Mouse (Mus musculus) MEL (cell line): Measurements from ENCODE around the gene Kcne3. TPM values are rescaled to one million over a fixed set of nuclear protein-coding genes. Genes with fewer than 3 reads are reported as not detected.

Experiments
- DNase-seq: peaks from one replicate; pipeline ENCODE4 v3.0.0; 2011; ENCODE audit warnings: low read depth, low spot score
- H3K27ac ChIP-seq: 2 replicates; pipeline ENCODE4 v1.5.1; 2012; ENCODE audit warnings: low read depth, mild to moderate bottlenecking, control low read depth, low read length, moderate library complexity; ENCODE audit not compliant: control insufficient read depth
- H3K27me3 ChIP-seq, 2 experiments: fragments of 150-350 bp in 1 of 2; sonication (generic) in 1 of 2; 2 replicates each; pipeline ENCODE4 v1.6.1; 2012; ENCODE audit warnings: low read length in 2 of 2, mild to moderate bottlenecking in 2 of 2, improper control_type of control experiment in 1 of 2, moderate library complexity in 1 of 2; ENCODE audit not compliant: insufficient read depth in 2 of 2, control insufficient read depth in 1 of 2
- H3K36me3 ChIP-seq, 2 experiments: 2 replicates each; pipeline ENCODE4 v1.6.1; 2012 to 2014; ENCODE audit warnings: low read length in 2 of 2, improper control_type of control experiment in 1 of 2, inconsistent platforms in 1 of 2, mild to moderate bottlenecking in 1 of 2; ENCODE audit not compliant: insufficient read depth in 2 of 2, control insufficient read depth in 1 of 2
- H3K4me1 ChIP-seq, 2 experiments: fragments of 150-350 bp in 1 of 2; sonication (generic) in 1 of 2; 2 replicates each; pipeline ENCODE4 v1.6.1; 2012; ENCODE audit warnings: low read length in 2 of 2, improper control_type of control experiment in 1 of 2, mild to moderate bottlenecking in 1 of 2; ENCODE audit not compliant: insufficient read depth in 2 of 2, control insufficient read depth in 1 of 2
- H3K4me3 ChIP-seq, 2 experiments: fragments of 150-350 bp in 1 of 2; sonication (generic) in 1 of 2; 2 replicates each; pipeline ENCODE4 v1.5.1; 2012; ENCODE audit warnings: low read depth in 2 of 2, low read length in 2 of 2, mild to moderate bottlenecking in 2 of 2, moderate library complexity in 2 of 2, control low read depth in 1 of 2, improper control_type of control experiment in 1 of 2; ENCODE audit not compliant: control insufficient read depth in 1 of 2, insufficient read depth in 1 of 2
- H3K79me2 ChIP-seq: 2 replicates; pipeline ENCODE4 v1.6.1; 2012; ENCODE audit warnings: mild to moderate bottlenecking, low read length, moderate library complexity; ENCODE audit not compliant: control insufficient read depth, poor library complexity, insufficient read depth
- H3K9ac ChIP-seq: 2 replicates; pipeline ENCODE4 v1.6.1; 2012; ENCODE audit warnings: low read depth, mild to moderate bottlenecking, control low read depth, low read length, moderate library complexity; ENCODE audit not compliant: control insufficient read depth, poor library complexity, severe bottlenecking
- H3K9me3 ChIP-seq: fragments of 150-350 bp; sonication (generic); replicated peaks from 2 replicates; pipeline ENCODE4 v1.6.1; 2012; ENCODE audit warnings: mild to moderate bottlenecking, low read length, improper control_type of control experiment, moderate library complexity; ENCODE audit not compliant: insufficient read depth
- E2F4 ChIP-seq: IDR thresholded peaks from 2 replicates; pipeline ENCODE4 v1.6.1; 2011; ENCODE audit warnings: low read depth, low read length, improper control_type of control experiment, borderline replicate concordance
- ELF1 ChIP-seq: IDR thresholded peaks from 2 replicates; pipeline ENCODE4 v1.6.1; 2014; ENCODE audit warnings: low read depth, mild to moderate bottlenecking, inconsistent platforms, low read length, improper control_type of control experiment, moderate library complexity
- EP300 ChIP-seq, 2 experiments: IDR thresholded peaks; 2 replicates each; pipeline ENCODE4 v1.6.1; 2011; ENCODE audit warnings: improper control_type of control experiment in 2 of 2, low read length in 2 of 2, low read depth in 1 of 2, mild to moderate bottlenecking in 1 of 2
- GABPA ChIP-seq: IDR thresholded peaks from 2 replicates; pipeline ENCODE4 v1.6.1; 2012; ENCODE audit warnings: low read depth, mild to moderate bottlenecking, inconsistent platforms, low read length, improper control_type of control experiment, moderate library complexity
- HCFC1 ChIP-seq: IDR thresholded peaks from 2 replicates; pipeline ENCODE4 v1.6.1; 2012; ENCODE audit warnings: low read depth, mild to moderate bottlenecking, inconsistent platforms, low read length, improper control_type of control experiment, moderate library complexity
- MAFK ChIP-seq: IDR thresholded peaks from 2 replicates; pipeline ENCODE4 v1.6.1; 2011; ENCODE audit warnings: low read depth, mild to moderate bottlenecking, low read length, improper control_type of control experiment, borderline replicate concordance
- MAZ ChIP-seq: IDR thresholded peaks from 2 replicates; pipeline ENCODE4 v1.6.1; 2012; ENCODE audit warnings: low read depth, mild to moderate bottlenecking, inconsistent platforms, low read length, improper control_type of control experiment
- MXI1 ChIP-seq: IDR thresholded peaks from 2 replicates; pipeline ENCODE4 v1.6.1; 2011; ENCODE audit warnings: mild to moderate bottlenecking, low read depth, low read length, improper control_type of control experiment
- MYB ChIP-seq: IDR thresholded peaks from 2 replicates; pipeline ENCODE4 v1.6.1; 2011; ENCODE audit warnings: mild to moderate bottlenecking, low read depth, low read length, improper control_type of control experiment
- POLR2AphosphoS2 ChIP-seq: IDR thresholded peaks from 2 replicates; pipeline ENCODE4 v1.6.1; 2011; ENCODE audit warnings: low read length, improper control_type of control experiment
- RCOR1 ChIP-seq: IDR thresholded peaks from 2 replicates; pipeline ENCODE4 v1.6.1; 2012; ENCODE audit warnings: low read depth, mild to moderate bottlenecking, inconsistent platforms, low read length, improper control_type of control experiment
- TAL1 ChIP-seq: IDR thresholded peaks from 2 replicates; pipeline ENCODE4 v1.6.1; 2012; ENCODE audit warnings: mild to moderate bottlenecking, inconsistent platforms, low read length, moderate library complexity, mixed read lengths
- TCF12 ChIP-seq: IDR thresholded peaks from 2 replicates; pipeline ENCODE4 v1.6.1; 2014; ENCODE audit warnings: low read depth, mild to moderate bottlenecking, inconsistent platforms, low read length, improper control_type of control experiment, moderate library complexity
- UBTF ChIP-seq: IDR thresholded peaks from 2 replicates; pipeline ENCODE4 v1.6.1; 2012; ENCODE audit warnings: low read depth, mild to moderate bottlenecking, inconsistent platforms, low read length, improper control_type of control experiment, moderate library complexity, borderline replicate concordance; ENCODE audit not compliant: insufficient read depth
- USF1 ChIP-seq: IDR thresholded peaks from 2 replicates; pipeline ENCODE4 v1.6.1; 2014; ENCODE audit warnings: low read depth, mild to moderate bottlenecking, inconsistent platforms, low read length, improper control_type of control experiment, moderate library complexity
- ZC3H11A ChIP-seq: IDR thresholded peaks from 2 replicates; pipeline ENCODE4 v1.6.1; 2012; ENCODE audit warnings: low read depth, mild to moderate bottlenecking, inconsistent platforms, low read length, improper control_type of control experiment
- ZKSCAN1 ChIP-seq: IDR thresholded peaks from 2 replicates; pipeline ENCODE4 v1.6.1; 2012; ENCODE audit warnings: low read depth, mild to moderate bottlenecking, inconsistent platforms, low read length, improper control_type of control experiment, moderate library complexity
- polyA plus RNA-seq, 2 experiments: library from polyadenylated mRNA; stranded (reverse) in 1 of 2; unstranded in 1 of 2; fragments of >175 nt in 1 of 2; fragments of >200 nt in 1 of 2; gene quantifications; 2 replicates each; pipeline versions ENCODE4 v1.2.1 to v1.2.4; 2012; ENCODE audit warnings: low replicate concordance in 2 of 2, low read depth in 1 of 2; ENCODE audit not compliant: insufficient read length in 2 of 2, insufficient read depth in 1 of 2, missing spikeins in 1 of 2
- total RNA-seq: library from RNA; depleted of rRNA; stranded (reverse); fragments of 300-350 nt; gene quantifications from 2 replicates; pipeline ENCODE4 v1.2.3, GENCODE M21; 2012

Gene Kcne3
- total and polyA plus RNA-seq, 3 experiments = 4.9 to 6.7 TPM; not detected in 1

DNA sequence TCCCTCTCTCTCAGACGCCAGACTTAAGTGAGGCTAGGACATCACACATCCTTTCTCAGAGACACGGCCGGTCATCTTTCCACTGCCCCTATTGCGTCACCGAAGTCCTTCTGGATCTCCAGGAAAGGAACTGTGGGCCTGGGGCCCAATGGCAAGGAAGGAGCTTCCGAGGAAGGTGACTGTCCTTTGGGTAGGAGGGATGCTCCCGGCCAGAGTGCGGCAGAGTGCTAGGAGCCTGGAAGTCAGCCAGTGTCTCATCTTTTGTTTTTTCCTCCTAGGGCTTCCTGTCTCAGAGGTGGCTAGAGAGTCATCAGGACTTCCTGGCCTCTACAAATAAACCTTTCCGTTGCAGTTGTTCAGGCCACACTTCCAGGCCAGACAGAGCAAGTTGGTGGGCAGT, 39.3 kb upstream of the Kcne3 start:
- no peak overlapping the region for H3K4me3 ChIP-seq
- H3K27ac ChIP-seq = no peak overlapping the region
- H3K36me3 ChIP-seq = no peaks in the 10 kb centered on the region
- DNase-seq = no peak
- H3K9ac ChIP-seq = no peak overlapping the region
- H3K4me1 ChIP-seq = no peaks in the 10 kb centered on the region
- no peak for TF ChIP-seq TAL1
- no peak for TF ChIP-seq E2F4
- TF ChIP-seq MYB = no peak
- no peak for TF ChIP-seq POLR2AphosphoS2
- no peaks in the 10 kb centered on the region for H3K79me2 ChIP-seq
- peaks cover 9 to 12% of the 10 kb centered on the region in 2 experiments for H3K27me3 ChIP-seq
- no peaks in the 10 kb centered on the region for H3K9me3 ChIP-seq

DNA sequence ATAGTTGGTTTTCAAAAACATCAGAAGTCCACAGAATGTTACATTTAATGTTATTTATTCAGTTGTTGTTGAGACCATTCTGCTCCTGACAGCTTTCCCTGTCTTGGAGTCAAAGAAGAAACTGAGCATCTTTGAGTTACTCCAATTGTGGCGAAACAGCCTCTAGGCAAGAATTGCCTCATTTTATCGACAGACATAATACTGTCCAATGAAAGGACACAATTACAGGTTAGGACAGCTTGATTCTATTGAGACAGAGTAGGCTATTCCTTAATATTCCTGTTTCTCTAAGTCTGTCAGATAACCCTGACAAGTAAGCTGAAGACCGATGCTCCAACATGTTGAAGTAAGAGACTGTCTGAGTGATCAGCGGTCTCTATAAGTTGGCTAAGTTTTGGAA, 38.2 kb upstream of the Kcne3 start:
- H3K27me3 ChIP-seq = peaks cover 9 to 21% of the 10 kb centered on the region in 2 experiments
- H3K36me3 ChIP-seq = no peaks in the 10 kb centered on the region
- TF ChIP-seq MXI1 (no peak), ZKSCAN1 (no peak), MAFK (no peak), MAZ (no peak), RCOR1 (no peak), ZC3H11A (no peak), ELF1 (no peak), E2F4 (no peak), EP300 (IDR thresholded peaks at IDR 0.05; ENCODE audit: low read depth in 1 of 2, low read length in 2 of 2) (no peak), GABPA (no peak), UBTF (no peak), HCFC1 (no peak), TCF12 (no peak), USF1 (no peak)
- no peak overlapping the region for H3K9ac ChIP-seq
- H3K27ac ChIP-seq = no peak overlapping the region
- no peak for DNase-seq
- H3K4me1 ChIP-seq = no peaks in the 10 kb centered on the region
- no peaks in the 10 kb centered on the region for H3K79me2 ChIP-seq
- no peaks in the 10 kb centered on the region for H3K9me3 ChIP-seq
- H3K4me3 ChIP-seq = no peak overlapping the region
